Mouse (Mus musculus) ES-E14 (cell line): ENCODE measurements around the gene Hsd17b3.

Source experiments
- CHD2 ChIP-seq: IDR thresholded peaks from 2 replicates; pipeline ENCODE4 v1.6.1; 2014; ENCODE audit warnings: mild to moderate bottlenecking, low read depth, low read length, inconsistent platforms
- MAFK ChIP-seq: IDR thresholded peaks from 2 replicates; pipeline ENCODE4 v1.6.1; 2014; ENCODE audit warnings: mild to moderate bottlenecking, low read depth, low read length, inconsistent platforms; ENCODE audit not compliant: insufficient read depth
- ZC3H11A ChIP-seq: IDR thresholded peaks from 2 replicates; pipeline ENCODE4 v1.6.1; 2012; ENCODE audit warnings: low read depth, mild to moderate bottlenecking, inconsistent platforms, low read length, borderline replicate concordance

DNA sequence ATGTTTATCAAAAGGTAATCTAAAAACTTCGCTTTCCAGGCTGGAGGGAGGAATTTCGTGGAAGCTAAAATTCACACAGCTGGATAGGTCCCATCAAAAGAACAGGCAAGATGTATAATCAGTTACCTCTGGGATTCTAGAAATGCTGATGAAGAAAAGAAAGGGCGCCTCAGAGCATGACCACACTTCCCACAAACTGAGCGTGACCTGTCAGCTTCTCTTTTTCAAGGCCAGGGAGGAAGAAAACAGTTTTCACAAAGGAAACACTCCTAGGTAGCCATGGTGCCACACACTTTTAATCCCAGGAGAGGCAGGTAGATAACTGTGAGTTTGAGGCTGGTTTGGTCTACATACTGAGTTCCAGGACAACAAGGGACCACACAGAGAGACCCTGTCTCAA is 31.7 kb upstream of the Hsd17b3 start:
- TF ChIP-seq CHD2 = no peak
- no peak for TF ChIP-seq ZC3H11A
- no peak for TF ChIP-seq MAFK
